In the genomic region with DNA sequence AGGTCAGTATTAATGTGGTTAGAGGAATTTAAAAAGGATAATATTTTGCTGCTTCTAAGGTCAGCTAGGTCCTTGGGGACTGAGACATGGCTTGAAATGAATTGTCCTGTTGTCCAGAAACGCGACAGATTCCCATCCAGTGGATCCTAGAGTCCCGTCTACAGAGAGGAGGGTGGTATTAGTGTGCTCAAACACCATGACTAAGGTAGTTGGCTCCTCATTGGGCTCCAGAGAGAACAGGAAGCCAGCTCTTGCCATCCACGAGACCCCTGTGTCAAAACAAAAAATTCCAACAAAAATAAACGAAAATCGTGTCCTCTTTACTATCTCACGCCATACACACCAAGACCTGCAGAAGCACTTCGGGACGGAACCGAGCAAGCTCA, we compare ENCODE assay signal across 8 mouse cellular contexts. TPM values are rescaled to one million over a fixed set of nuclear protein-coding genes. Genes with fewer than 3 reads are reported as not detected.
DNase-seq lines count a peak whose midpoint lies in the region; ATAC-seq and TF ChIP-seq lines count a peak whose summit lies in the region.

No protein-coding gene starts in this region.

- no peak for TF ChIP-seq CTCF in layer of hippocampus, adult 2 months (conservative IDR thresholded peaks at IDR 0.05)

- peak overlapping the region; percentile 97 for H3K9ac ChIP-seq in hindbrain, embryonic 13.5 days

- H3K9me3 ChIP-seq in hindbrain, embryonic 13.5 days, result no peaks in the 10 kb centered on the region
- peaks cover 9% of the 10 kb centered on the region for H3K9me3 ChIP-seq in midbrain, embryonic 10.5 days (replicated peaks)

- ATAC-seq in hindbrain, embryonic 13.5 days (ENCODE audit: low FRiP score), result peak; percentile 37

- peak overlapping the region; percentile 64 for H3K4me2 ChIP-seq in hindbrain, embryonic 13.5 days

- intact Hi-C loops in left cerebral cortex, postnatal 36 days (cut with DNase I), result loop anchor here (1.0 kb wide), 1 partner anchor 50 kb away; a partner anchor contains a TSS

- H3K27ac ChIP-seq in layer of hippocampus, adult 2 months, result peak overlapping the region; percentile 95
- H3K27ac ChIP-seq in hindbrain, embryonic 13.5 days, result peak overlapping the region; percentile 88
- peak overlapping the region; percentile 97 for H3K27ac ChIP-seq in midbrain, embryonic 10.5 days (replicated peaks)

- peaks cover 8% of the 10 kb centered on the region for H3K36me3 ChIP-seq in hindbrain, embryonic 13.5 days
- H3K36me3 ChIP-seq in midbrain, embryonic 10.5 days, result peaks cover 15% of the 10 kb centered on the region; the same call in 1 of the 2 replicates

- WGBS in hindbrain, embryonic 13.5 days, result under 1% methylated on average over 10 of the region's 10 CpGs
- 3% methylated on average over 10 of the region's 10 CpGs for WGBS in midbrain, embryonic 10.5 days

- DNase-seq in layer of hippocampus, adult 2 months (ENCODE audit: low spot score in 2 of 2), result no peak
- no peak for DNase-seq in layer of hippocampus, postnatal 36 days
- peak; percentile 14 for DNase-seq in c-Kit-positive CD71-positive TER-119-positive erythroid progenitor cells, embryonic 14.5 days (ENCODE audit: low spot score)
- no peak for DNase-seq in midbrain, embryonic 10.5 days (ENCODE audit: low spot score)
- DNase-seq in frontal cortex, postnatal 14 days (ENCODE audit: low spot score in 2 of 2), result no peak
- no peak for DNase-seq in left cerebral cortex, postnatal 36 days (ENCODE audit: low spot score in 2 of 2)
- DNase-seq in adrenal gland, postnatal 4 days (ENCODE audit: low spot score in 2 of 2), result no peak

- H3K4me3 ChIP-seq in layer of hippocampus, adult 2 months, result peak overlapping the region; percentile 98
- H3K4me3 ChIP-seq in hindbrain, embryonic 13.5 days, result peak overlapping the region; percentile 98
- H3K4me3 ChIP-seq in midbrain, embryonic 10.5 days, result peak overlapping the region; percentile 100

- peaks cover 33% of the 10 kb centered on the region for H3K4me1 ChIP-seq in hindbrain, embryonic 13.5 days (replicated peaks)
- peaks cover 25% of the 10 kb centered on the region for H3K4me1 ChIP-seq in midbrain, embryonic 10.5 days

- no peaks in the 10 kb centered on the region for H3K27me3 ChIP-seq in hindbrain, embryonic 13.5 days
- H3K27me3 ChIP-seq in midbrain, embryonic 10.5 days (ENCODE audit: low read depth, poor library complexity, severe bottlenecking), result no peaks in the 10 kb centered on the region

RNA-seq across cellular contexts. Expression of a gene that starts 4.9 kb away (rescaled TPM):
- total RNA-seq in layer of hippocampus, adult 2 months (2021), result 10 to 100 TPM; 39.7 to 41.4 TPM
- 10 to 100 TPM; 39.0 to 41.0 TPM for total RNA-seq in layer of hippocampus, postnatal 36 days (2021)
- polyA plus RNA-seq in hindbrain, embryonic 13.5 days (2015; fragmentation: Nextera tagmentation; extraction: Ambion mirVana), result 23.0 and 25.5 TPM in 2 replicates
- 37.0 and 37.5 TPM in 2 replicates for polyA plus RNA-seq in midbrain, embryonic 10.5 days (2016; fragmentation: Nextera tagmentation; extraction: Ambion mirVana)
- 10 to 100 TPM; 42.9 to 43.3 TPM for total RNA-seq in left cerebral cortex, postnatal 36 days (2021)
- total RNA-seq in adrenal gland, postnatal 4 days (2021), result 10 to 100 TPM; 56.0 to 61.9 TPM

RNA-seq across cellular contexts. Expression of a gene that starts 33.6 kb away (rescaled TPM):
- 10 to 100 TPM; 76.5 to 81.9 TPM for total RNA-seq in layer of hippocampus, adult 2 months (2021)
- 10 to 100 TPM; 76.4 to 78.2 TPM for total RNA-seq in layer of hippocampus, postnatal 36 days (2021)
- polyA plus RNA-seq in hindbrain, embryonic 13.5 days (2015; fragmentation: Nextera tagmentation; extraction: Ambion mirVana), result 62.0 and 69.1 TPM in 2 replicates
- polyA plus RNA-seq in midbrain, embryonic 10.5 days (2016; fragmentation: Nextera tagmentation; extraction: Ambion mirVana), result 77.6 and 80.9 TPM in 2 replicates
- 10 to 100 TPM; 75.4 to 81.3 TPM for total RNA-seq in left cerebral cortex, postnatal 36 days (2021)
- total RNA-seq in adrenal gland, postnatal 4 days (2021), result 10 to 100 TPM; 74.2 to 77.0 TPM

RNA-seq across cellular contexts. Expression of a gene that starts 33.7 kb away (rescaled TPM):
- total RNA-seq in layer of hippocampus, adult 2 months (2021), result 10 to 100 TPM; 16.2 to 17.7 TPM
- 10 to 100 TPM; 15.2 to 18.2 TPM for total RNA-seq in layer of hippocampus, postnatal 36 days (2021)
- 24.6 and 25.8 TPM in 2 replicates for polyA plus RNA-seq in hindbrain, embryonic 13.5 days (2015; fragmentation: Nextera tagmentation; extraction: Ambion mirVana)
- 35.0 and 36.1 TPM in 2 replicates for polyA plus RNA-seq in midbrain, embryonic 10.5 days (2016; fragmentation: Nextera tagmentation; extraction: Ambion mirVana)
- total RNA-seq in left cerebral cortex, postnatal 36 days (2021), result 10 to 100 TPM; 15.3 to 16.2 TPM
- 10 to 100 TPM; 25.3 to 25.7 TPM for total RNA-seq in adrenal gland, postnatal 4 days (2021)

RNA-seq across cellular contexts. Expression of a gene that starts 50.2 kb away (rescaled TPM):
- total RNA-seq in layer of hippocampus, adult 2 months (2021), result 10 to 100 TPM; 48.8 to 51.1 TPM
- 10 to 100 TPM; 51.3 to 53.3 TPM for total RNA-seq in layer of hippocampus, postnatal 36 days (2021)
- polyA plus RNA-seq in hindbrain, embryonic 13.5 days (2015; fragmentation: Nextera tagmentation; extraction: Ambion mirVana), result 40.6 and 40.8 TPM in 2 replicates
- polyA plus RNA-seq in midbrain, embryonic 10.5 days (2016; fragmentation: Nextera tagmentation; extraction: Ambion mirVana), result 25.0 and 28.4 TPM in 2 replicates
- 10 to 100 TPM; 58.6 to 59.7 TPM for total RNA-seq in left cerebral cortex, postnatal 36 days (2021)
- 10 to 100 TPM; 36.5 to 43.2 TPM for total RNA-seq in adrenal gland, postnatal 4 days (2021)
